Mouse (Mus musculus) heart, postnatal 0 days (tissue): ENCODE measurements around the gene Ptges2.

ENCODE experiments used
- CTCF ChIP-seq: IDR thresholded peaks from 2 replicates; pipeline ENCODE4 v1.5.1; 2016; ENCODE audit warnings: antibody characterized with exemption, control low read depth, low read depth
- EP300 ChIP-seq: IDR thresholded peaks from 2 replicates; pipeline ENCODE4 v1.6.1; 2016; ENCODE audit warnings: antibody characterized with exemption, low read depth

DNA sequence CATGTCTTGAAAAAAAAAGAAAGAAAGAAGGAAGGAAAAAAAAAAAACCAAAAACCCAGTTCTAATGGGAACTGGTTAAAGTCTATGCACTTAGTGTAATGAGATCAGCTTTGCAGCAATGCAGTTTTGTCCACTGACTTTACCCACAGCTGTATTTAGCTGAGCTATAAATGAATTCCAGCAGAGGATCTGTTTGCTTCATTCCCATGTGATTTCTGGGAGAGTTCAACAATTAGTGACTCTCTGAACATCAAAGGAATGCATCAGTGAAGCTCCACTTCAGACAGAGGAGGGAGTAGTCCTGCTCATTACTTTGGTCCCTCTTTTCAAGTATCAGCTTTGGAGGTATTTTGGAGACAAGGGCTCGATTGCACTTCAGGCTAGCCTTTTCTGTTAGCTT is 49.8 kb downstream of the Ptges2 start:
- TF ChIP-seq CTCF = no peak
- TF ChIP-seq EP300 = no peak
